Mouse (Mus musculus) liver, adult 2 months (tissue): ENCODE measurements around the gene Myo5a.

Experiments
- CTCF ChIP-seq: fragments of 200-500 bp; IDR thresholded peaks from 2 replicates; pipeline ENCODE4 v1.5.1; 2011; ENCODE audit warnings: low read depth, low read length, control low read depth
- POLR2A ChIP-seq: fragments of 200-500 bp; IDR thresholded peaks from 2 replicates; pipeline ENCODE4 v1.6.1; 2011; ENCODE audit warnings: low read length, control low read depth; ENCODE audit not compliant: insufficient read depth; ENCODE audit errors: extremely low read depth

DNA sequence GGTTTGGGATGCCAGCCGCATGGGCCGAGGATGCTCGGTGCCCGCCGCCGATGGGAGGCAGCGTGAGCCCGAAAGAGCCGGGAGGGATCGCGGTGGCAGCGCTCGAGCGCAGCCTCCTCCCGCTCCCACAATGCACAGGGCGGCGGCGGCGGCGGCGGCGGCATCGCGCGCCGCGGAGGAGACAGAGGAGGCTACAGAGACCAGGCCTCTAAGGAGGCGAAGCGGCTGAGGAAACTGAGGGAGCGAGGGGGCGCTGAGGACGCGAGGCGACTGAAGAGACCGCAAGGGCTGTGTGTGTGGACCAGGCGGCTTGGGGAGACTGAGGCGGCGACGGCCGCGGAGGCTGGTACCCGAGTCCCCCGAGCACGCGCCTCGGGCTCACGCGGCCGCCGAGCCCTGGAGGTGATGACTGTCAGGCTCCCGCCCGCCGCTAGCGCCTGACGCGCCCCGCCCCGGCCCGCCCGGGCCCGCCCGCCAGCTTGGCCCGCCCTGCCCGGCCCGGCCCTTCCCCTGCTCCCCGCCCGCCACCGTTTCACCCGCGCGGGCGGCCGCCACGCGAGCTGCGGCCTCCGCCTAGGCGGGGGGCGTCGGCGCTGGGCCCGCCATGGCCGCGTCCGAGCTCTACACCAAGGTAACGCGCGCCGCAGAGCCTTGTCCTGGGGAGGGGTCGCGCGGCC, 352 bp downstream of the Myo5a start:
- no peak for TF ChIP-seq CTCF
- TF ChIP-seq POLR2A = no peak
